Mouse (Mus musculus): Measurements from ENCODE around the gene Adgra1. TPM values are rescaled to one million over a fixed set of nuclear protein-coding genes. Genes with fewer than 3 reads are reported as not detected.

The Adgra1 gene
- total RNA-seq, 2 experiments from 2014 or later = 59.2 to 61.7 TPM

GRCm38 (mm10) chr7:139910204-139910835 is 76.3 kb downstream of the Adgra1 start:
- Histone ChIP-seq H3K27ac (no peak overlapping the region), H3K4me3 (no peak overlapping the region)
- TF ChIP-seq CTCF (IDR thresholded peaks at IDR 0.05) = no peak
- DNase-seq (ENCODE audit: extremely low spot score in 1 of 2, low spot score in 2 of 2) = no peak
- intact Hi-C loops (cut with DNase I) = no loop called here

DNA sequence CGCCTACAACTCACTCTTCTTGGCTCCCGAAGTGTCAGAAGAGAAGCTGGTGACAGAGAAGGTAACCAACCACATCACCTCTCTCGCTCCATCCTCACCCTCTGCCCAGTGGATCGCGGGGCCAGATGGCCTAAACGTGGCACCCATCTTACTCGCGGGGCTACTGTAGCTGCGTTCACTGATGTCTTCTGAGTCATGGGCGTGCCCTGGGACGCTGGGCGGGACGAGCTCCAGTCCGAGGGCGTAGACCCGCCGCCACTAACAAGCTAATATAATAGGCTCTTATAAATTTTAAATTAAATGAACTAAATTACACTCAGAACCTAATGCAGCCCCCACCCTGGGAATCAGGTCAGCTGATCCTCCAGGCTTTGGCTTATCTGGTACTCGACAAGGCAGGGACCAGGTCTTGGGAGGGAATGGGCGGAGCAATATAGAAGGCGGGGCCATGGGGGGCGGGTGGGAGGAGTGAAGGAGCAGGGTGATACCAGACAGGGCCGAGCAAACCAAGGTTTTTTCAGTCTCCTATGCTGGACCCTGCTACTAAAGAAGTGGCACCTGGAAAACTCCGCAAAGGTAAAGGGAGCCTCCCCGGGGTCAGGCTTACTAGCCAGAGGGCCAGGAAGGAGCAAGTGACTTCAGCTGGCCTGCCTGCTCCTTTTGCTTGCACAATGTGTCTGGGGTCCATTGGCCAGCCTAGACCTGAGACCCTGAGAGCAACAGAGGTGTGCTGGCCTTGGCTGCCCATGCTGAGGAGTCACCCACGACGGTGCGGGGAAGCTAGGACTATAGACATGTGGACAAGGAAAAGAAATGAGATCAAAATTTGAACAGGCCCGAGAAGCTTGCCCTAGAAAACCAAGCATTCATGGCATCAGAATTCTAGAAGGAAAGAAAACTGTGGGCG is 80.4 kb downstream of the Adgra1 start:
- TF ChIP-seq CTCF (IDR thresholded peaks at IDR 0.05) = no peak
- intact Hi-C loops (cut with DNase I) = no loop called here
- H3K27ac ChIP-seq = no peak overlapping the region
- no peak for DNase-seq (ENCODE audit: extremely low spot score in 1 of 2, low spot score in 2 of 2)
- H3K4me3 ChIP-seq = no peak overlapping the region

- H3K4me3 ChIP-seq = no peak overlapping the region
- no peak overlapping the region for H3K27ac ChIP-seq
- intact Hi-C loops (cut with DNase I) = no loop called here
- TF ChIP-seq CTCF (IDR thresholded peaks at IDR 0.05) = no peak
- no peak for DNase-seq (ENCODE audit: extremely low spot score in 1 of 2, low spot score in 2 of 2)
These were observed 81.8 kb downstream of the Adgra1 start for GRCm38 (mm10) chr7:139915646-139916257.

DNA sequence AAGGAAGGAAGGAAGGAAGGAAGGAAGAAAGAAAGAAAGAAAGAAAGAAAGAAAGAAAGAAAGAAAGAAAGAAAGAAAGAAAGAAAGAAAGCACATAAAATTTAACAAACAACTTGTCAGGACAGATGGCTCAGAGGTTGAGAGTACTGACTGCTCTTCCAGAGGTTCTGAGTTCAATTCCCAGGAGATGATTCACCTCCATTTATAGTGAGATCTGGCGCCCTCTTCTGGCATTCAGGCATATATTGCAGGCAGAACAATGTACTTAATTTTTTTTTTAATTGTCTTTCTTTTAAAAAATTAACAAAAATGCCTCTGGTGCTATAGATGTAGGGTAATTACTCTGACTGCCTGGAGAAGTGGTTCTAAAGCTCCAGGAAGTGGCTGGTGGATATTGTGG is 82.4 kb downstream of the Adgra1 start:
- H3K4me3 ChIP-seq = no peak overlapping the region
- intact Hi-C loops (cut with DNase I) = no loop called here
- DNase-seq (ENCODE audit: extremely low spot score in 1 of 2, low spot score in 2 of 2) = no peak
- H3K27ac ChIP-seq = no peak overlapping the region
- TF ChIP-seq CTCF (IDR thresholded peaks at IDR 0.05) = peak; percentile 52

DNA sequence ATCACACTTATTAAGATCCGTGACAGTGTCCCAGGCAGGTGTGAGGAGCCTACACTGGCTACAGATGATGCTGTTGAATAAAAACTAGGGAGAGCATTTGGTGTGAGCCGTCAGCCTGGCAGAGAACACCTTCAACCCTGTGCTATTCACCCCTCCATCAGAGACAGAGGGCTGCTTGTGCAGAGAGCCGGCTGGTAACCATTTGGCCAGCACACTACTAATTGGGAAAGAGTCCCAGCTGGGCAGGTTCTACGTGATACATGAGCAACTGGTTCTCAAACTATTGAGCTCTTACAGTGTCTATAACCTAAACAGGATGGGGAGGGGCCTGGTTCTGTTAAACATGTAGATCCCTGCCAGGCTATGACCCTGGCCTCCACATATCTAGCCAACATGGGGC is 84.3 kb downstream of the Adgra1 start:
- TF ChIP-seq CTCF (IDR thresholded peaks at IDR 0.05) = no peak
- no peak for DNase-seq (ENCODE audit: extremely low spot score in 1 of 2, low spot score in 2 of 2)
- Histone ChIP-seq H3K4me3 (no peak overlapping the region), H3K27ac (no peak overlapping the region)
- intact Hi-C loops (cut with DNase I) = no loop called here

Other genes with a start within 250 kb of the Adgra1 start
- gene Cfap46, start 150.4 kb upstream of the Adgra1 start, total RNA-seq (2021) = 1 to 10 TPM; 3.6 to 5.1 TPM
- 10 to 100 TPM; 77.7 to 80.4 TPM for gene Kndc1, start 60.5 kb downstream of the Adgra1 start, total RNA-seq (2021)
- gene Utf1, start 109.6 kb downstream of the Adgra1 start, total RNA-seq (2021) = not detected
- 1 to 10 TPM; 1.0 to 2.2 TPM for gene 6430531B16Rik, start 144.6 kb downstream of the Adgra1 start, total RNA-seq (2021)
- gene Adam8, start 158.4 kb downstream of the Adgra1 start, total RNA-seq (2021) = 1 to 10 TPM; 3.1 to 3.9 TPM
- gene Zfp511, start 202.2 kb downstream of the Adgra1 start, total RNA-seq (2021) = 10 to 100 TPM; 25.8 to 26.0 TPM
- 10 to 100 TPM; 34.4 to 35.0 TPM for gene Tubgcp2, start 202.5 kb downstream of the Adgra1 start, total RNA-seq (2021)
- not detected for gene Msx3, start 214.9 kb downstream of the Adgra1 start, total RNA-seq (2021)
- gene Caly, start 248.4 kb downstream of the Adgra1 start, total RNA-seq (2021) = 100 to 1,000 TPM; 181 to 198 TPM